Mouse (Mus musculus): ENCODE measurements around the gene Unk.

Gene Unk

DNA sequence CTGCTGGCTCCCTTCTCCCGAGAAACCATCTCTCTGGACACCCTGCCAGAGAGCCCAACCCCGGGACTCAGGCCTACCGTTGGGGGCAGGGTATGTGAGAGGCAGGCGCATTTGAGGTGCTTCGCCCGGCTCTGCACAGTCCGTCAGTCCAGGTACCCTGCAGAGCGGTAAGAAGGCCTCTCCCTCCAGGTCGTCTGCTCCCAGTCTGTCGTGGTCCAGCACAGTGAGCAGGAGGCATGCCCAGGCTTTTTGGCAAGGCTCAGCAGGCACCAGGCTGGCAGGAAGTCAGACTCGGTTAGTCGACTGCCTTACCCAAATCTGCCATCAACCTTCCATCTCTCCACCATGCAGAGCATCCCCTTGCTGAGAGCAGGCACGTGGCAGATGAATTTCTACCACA lies 33.4 kb downstream of the Unk start:
- no peak for DNase-seq (ENCODE audit: low spot score in 2 of 2)

DNA sequence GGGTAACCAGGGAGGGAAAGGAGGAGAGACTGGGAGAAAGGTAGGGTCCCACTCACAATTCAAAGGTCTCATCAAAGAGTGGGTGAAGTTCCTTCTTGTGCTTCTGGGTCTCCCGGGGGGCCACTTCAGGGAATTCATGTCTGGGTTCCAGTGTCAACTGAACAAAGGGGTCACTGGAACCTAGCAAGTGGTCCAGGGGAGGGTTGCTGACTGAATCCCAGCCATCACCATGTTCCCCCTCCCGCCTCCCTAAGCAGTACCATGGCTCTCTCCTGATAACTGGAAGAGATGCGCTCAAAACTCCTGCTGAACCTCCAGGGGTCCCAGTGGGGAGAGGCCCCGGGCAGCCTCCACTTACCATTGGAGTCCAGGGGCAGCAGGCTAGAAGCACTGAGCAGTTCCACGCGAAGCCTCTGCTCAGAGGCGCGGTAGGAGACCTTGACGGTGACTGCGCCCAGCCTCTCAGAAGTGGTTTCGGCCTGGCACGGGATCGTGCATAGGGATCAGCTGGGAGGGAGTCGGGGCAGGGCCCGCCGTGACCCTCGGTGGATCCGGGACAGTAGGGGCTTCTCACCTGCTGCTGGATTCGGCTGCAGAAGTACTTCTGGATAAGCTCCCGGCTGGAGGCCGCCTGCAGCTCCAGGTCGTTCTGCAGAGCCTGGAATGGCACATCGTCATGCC lies 34.2 kb downstream of the Unk start:
- no peak for DNase-seq (ENCODE audit: low spot score in 2 of 2)

DNA sequence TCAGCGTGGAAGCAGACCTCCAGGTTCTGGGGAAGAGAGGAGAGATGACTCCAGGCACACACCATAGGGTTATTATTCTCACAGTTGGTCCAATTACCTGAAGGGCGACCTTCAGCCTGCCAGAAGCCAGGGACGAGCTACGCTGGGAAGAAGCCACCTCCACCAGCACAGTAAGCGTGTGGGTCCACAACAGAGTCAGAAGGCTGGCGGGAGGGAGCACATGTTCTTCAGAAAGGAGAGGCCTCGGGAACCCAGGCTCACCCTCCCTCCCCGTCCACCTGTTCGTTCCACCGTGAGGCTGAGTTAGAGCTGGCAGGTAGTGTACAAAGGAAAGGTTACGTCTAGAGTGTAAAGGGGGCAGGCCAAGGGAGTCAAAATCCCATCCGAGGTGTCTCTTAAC lies 35.2 kb downstream of the Unk start:
- no peak for DNase-seq (ENCODE audit: low spot score in 2 of 2)

DNA sequence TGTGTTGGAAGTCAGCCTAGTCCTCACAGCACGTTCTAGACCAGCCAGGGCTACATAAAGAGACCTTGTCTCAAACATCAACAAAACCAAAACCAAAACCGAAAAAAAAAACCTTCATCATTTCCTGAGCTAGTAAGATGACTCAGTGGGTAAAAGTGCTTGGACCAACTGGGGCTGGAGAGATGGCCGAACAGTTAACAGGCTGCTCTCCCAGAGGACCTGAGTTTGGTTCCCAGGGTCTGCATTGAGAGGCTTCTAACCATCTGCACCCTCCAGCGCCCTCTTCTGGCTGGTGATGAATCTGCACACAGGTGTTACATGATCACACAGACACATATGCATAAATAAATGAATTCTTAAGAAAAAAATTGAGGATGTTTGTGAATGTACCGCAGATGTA lies 41.4 kb downstream of the Unk start:
- DNase-seq (ENCODE audit: low spot score in 2 of 2) = peak; percentile 62 to 84

DNA sequence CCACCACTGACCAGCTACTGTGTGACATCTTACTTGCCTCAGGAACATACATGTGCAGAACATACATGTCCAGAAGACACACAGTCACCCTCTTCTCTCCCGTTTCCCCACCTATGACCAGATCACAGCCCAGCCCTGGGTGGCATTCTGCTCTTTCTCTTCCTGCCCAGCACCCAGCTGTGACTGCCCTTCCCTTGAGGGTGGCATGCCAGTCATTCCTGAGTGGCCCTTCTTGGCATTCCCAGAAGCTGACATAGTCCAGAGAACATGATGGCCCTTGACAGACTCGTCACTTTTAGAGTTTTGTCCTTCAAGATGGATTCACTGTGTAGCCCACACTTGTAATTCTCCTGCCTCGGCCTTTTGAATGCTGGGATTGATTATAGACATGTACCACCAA lies 42.5 kb downstream of the Unk start:
- DNase-seq (ENCODE audit: low spot score in 2 of 2) = no peak

DNA sequence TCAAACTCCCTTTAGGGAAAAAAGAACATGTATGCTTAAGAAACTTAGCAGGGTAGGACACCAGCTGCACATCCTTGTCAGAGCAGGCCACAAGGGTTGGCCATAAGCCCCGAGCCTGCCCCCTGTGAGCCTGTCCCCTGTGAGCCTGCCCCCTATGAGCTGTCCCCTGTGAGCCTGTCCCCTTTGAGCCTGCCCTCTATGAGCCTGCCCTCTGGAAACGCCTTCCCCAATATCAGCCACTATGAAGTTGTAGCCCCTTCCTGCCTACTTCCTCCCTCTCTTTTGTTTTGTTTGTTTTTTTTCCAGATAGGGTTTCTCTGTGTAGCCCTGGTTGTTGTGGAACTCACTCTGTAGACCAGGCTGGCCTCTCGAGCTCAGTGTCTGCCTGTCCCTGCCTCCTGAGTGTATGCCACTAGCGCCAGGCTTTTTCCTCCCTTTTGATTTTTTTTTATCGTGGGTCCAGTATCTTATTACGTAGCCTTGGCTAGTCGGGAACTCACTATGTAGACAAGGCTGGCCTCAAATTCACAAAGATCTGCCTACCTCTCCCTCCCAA lies 44.4 kb downstream of the Unk start:
- no peak for DNase-seq (ENCODE audit: low spot score in 2 of 2)

DNA sequence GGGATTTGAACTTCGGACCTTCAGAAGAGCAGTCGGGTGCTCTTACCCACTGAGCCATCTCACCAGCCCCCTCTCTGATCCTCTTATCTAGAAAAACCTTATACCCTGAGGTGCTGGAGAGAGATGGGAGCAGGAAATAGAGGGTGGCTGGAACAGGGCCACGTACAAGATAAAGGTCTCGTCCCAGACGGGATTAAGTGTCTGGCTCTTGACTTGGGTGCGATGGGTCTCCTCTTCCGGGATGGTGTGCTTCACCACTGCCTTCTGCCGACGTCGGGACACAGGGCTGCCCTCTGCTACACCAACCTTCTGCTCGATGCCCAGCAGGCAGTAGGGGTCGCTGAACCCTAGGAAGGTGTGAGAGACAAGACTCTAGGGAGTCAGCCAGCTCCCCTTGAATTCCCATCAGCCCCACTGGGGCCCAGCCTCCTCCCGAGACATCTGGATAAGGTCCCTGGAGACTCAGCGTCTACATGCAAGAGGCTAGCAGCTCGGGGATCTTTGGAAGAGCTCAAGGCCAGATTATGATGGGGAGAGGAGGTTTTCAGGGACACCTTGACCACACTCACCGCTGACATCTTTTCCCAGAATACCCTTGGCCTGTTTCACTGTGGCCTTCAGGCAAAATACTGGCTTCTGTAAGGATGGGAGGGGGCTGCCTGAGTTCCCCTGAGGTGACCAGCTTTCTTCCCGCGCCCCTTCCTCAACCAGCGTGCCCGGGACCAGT lies 45.6 kb downstream of the Unk start:
- peak in 1 of 2 experiments; percentile 38 for DNase-seq (ENCODE audit: low spot score in 2 of 2)

DNA sequence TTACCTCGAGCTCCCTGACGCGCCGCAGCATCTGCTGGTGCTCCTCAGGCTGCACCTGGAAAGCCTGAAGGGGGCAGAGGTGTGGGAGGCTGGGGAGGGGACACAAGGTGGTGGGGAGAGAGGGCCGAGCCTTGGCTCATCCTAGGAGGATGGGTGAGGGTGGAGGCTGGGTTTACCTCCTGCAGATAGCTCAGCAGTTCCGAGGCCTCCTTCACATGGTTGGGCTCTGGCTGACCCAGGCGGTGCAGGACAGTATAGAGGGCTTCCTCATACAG lies 46.1 kb downstream of the Unk start:
- no peak for DNase-seq (ENCODE audit: low spot score in 2 of 2)

DNA sequence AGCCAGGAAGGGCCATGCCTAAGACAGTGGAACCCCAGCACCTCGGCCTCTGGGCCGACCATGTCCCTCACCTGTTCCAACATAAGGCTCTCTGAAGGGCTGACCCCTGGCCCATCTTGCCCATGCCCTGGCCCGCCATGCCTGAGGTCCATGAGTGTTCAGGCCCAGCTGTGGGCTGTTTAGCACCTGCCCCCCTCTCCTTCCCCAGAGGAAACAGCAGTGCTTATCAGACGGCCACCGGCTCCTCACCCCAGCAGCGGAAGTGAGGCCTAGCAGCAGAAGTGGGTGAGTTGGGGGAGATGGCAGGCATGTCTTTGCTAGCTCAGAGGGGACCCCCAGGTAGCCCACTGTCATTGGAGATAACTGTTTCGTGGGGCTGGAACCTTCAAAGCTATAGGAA lies 46.7 kb downstream of the Unk start:
- peak; percentile 63 to 83 for DNase-seq (ENCODE audit: low spot score in 2 of 2)

DNA sequence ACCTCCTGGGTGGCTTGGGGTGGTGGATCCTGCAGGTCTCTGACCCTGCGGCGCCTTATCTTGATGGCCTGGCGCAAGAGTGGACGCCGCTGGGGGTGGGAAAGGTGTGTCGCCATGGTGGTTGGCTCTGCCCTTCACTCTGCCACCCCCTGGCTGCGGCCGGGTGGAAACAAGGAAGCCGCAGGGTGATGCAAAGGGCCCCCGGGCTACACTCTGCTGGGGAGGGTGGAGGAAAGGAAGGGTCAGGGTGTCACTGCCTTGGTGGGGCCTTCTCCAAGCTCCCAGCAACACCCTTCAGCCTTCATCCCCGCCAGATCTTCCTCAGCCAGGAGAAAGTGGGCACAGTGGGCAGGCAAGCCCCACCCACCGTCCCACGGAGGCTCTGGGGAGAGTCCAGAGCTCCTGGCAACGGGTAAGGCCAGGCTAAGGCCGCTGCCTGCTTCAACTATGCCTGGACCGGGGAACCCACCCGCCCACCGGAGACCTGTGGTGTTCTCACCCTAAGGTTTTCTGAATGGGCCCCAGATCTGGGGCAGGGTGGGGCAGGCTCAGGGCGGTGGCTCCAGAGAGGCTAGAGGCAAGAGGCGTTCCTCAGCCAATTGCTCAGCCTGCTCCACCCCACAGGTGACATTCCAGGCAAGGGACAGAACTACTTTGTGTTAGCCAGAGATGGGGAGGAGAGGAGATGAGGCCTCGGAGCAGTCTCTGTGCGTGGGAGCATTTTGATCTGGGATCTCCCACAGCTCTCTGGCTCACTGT lies 47.5 kb downstream of the Unk start, which contains the start of gene Unc13d:
Gene Unc13d, minus strand, starts transcription at position 516 of the 759 bp plus-strand sequence.
- DNase-seq (ENCODE audit: low spot score in 2 of 2) = peak; percentile 77 to 88

DNA sequence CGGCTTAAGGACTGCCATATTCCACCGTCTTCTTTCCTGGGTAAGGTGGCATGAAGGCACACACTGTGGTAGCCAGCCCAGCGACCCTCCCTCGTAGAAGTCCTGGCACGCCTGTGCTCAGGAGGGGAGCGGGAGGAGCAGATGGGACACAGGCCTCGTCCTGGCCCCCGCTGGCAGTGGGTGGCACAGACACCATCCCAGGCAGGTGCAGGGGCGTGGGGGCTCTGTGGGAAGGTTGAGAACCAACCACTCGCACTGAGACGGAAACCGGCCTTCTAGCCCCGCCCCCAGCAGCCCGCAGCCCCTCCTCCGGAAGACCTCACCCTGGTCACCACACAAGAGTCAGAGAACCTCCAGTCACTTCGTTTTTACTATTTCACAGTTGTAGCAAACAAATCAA lies 48.1 kb downstream of the Unk start:
- peak; percentile 82 to 90 for DNase-seq (ENCODE audit: low spot score in 2 of 2)

DNA sequence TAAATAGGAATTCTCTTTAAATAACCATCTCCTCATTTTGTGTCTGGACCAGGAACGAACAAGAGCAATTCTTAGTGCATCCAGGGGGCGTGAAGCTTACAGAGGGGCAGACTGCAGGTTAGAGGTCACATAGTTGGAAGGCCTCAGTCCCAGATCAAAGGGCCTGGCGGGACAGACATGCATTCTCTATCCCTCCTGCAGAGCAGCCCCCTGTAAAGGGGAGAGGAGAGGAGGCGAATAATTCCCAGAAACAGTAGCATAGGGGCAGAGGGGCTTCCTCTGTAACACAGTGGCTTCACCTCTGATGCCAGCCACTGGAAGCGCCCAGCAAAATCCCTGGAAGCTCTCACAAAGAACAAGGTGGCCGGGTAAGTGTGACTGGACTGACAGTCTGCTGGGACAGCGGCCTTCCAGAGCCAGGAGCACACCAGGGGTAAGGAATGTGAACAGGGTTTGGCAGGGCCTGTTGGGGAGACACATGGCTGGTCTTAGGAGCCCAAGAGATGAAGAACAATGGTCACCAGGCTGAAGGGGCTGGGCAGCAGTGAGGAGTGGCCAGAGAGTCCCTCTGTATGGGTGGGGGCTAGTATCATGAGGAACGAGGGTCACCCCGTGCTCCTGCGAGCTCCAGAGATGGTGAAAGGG lies 48.7 kb downstream of the Unk start:
- DNase-seq (ENCODE audit: low spot score in 2 of 2) = no peak

DNA sequence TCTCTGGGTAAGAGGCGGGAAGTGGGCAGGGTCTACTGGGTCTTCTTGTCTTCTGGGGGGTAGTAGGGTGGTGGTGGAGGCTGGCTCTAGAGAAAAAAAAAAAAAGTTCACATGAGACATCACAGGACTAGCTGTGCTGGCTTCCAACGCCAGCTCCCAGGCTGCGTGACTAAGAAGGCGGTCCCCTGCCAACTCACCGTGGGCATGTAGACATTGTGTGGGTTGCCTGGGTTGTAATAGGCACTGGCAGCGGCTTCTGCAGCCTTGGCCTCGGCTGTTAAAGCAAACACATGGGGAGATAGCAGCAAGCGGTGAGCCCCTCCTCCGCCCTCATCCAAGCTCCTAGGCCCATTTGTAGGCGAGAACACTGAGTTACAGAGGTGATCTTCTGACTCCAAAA lies 49.4 kb downstream of the Unk start:
- no peak for DNase-seq (ENCODE audit: low spot score in 2 of 2)

DNA sequence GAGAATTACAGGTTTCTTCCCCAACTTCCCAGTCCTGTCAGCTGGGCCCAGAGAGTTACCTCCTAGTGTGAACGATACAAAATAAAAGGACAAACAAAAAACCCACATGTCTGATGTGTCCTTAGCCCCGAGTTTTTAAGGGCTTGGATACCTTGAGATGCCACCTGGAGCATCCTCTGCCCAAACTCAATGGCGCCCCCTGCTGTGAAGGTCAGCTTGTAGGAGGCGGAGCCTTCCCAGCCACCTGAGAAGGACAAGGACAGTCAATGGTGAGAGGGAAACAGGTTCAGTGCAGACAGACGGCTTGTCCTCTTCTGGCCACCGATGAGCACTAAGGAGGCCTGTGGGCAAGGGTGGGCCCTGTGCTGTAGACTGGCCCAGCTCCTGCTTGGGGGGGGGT lies 51.0 kb downstream of the Unk start:
- DNase-seq (ENCODE audit: low spot score in 2 of 2) = peak; percentile 80 to 94

DNA sequence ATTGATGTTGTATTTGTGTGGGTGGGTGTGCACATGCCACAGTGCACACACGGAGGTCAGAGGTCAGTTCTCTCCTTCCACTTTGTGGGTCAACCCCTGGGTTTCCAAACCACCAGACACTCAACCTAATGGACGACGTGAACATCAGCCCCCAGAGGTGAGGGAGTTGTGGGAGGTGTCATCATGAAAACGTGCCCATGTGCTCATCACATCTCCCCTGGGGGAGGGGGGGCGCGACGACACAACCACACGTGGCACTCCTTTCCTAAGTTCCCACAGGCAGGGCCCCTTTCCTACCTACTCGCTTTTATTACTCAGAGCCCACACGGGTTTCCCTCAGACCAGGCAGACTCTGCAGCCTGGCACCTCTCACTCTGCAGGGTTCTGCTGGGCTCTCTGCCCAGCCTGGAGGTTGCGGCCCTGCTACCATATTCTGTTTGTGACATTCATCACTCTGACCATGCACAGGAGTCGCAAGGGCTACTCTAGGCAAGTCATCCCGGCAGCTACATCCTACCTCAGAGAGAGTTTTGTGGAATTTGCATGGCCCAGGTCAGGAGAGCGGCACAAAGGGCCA lies 53.1 kb downstream of the Unk start:
- no peak for DNase-seq (ENCODE audit: low spot score in 2 of 2)

DNA sequence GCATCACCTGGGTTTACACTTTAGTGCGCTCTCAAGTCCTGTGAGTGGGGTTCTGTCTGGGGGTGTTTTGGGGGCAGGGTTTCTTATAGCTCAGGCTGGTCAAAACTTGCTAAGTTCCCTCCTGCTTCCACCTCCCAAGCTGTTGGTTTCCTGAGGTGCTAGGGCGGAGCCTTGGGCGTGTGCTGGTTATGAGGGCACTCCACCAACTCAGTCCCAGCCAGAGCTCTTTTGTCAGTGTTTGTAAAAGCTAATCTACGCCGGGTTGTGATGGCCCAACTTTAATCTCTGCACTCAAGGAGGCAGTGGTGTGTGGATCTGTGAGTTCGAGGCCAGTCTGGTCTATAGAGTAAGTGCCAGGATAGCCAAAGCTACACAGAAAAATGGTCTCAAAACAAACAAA lies 54.0 kb downstream of the Unk start:
- DNase-seq (ENCODE audit: low spot score in 2 of 2) = no peak

DNA sequence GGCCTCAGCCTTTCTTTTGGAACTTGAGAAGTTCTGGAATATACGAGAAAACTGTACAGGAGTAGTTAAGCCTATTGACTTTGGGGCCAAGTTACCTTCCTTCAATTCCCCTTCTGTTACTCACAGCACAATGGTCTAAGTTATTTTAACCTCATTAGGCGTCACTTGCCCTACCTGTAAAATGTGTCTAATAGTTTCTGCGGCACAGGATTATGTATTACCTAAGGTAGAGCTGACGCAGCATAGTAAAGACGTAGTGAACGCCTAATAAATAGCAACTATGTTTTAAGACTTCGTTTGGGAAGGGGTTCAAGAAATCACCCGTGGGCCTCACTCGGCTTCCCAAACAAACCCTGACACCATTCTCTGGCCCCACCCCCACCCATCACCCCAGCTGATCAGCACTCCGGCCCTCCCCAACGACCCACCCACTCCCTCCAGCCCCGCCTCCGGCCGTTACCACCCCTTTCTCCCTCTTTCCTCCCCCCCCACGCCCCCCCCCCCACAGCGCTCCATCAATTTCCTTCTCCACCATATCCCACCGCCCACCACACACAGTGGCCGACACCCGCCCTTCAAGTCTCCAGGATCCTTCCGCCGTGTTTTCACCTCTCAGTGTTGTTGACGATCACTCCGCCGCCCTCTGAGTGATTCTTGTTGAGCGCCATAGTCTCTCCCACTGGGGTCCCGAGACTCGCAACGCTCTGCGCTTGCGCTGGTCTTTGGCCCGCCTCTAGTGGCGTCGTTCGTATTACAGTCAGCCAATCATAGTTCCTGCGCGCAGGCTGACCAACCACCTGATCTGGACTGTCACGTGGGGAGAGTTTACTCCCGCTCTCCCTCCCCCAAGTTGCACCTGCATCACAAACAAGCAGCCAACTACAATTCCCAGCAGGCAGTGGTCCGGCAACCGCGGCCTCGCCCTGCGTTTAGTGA lies 56.4 kb downstream of the Unk start, which contains the start of gene Wbp2:
Gene Wbp2, minus strand, starts transcription at position 738 of the 936 bp plus-strand sequence.
- peak; percentile 94 to 96 for DNase-seq (ENCODE audit: low spot score in 2 of 2)

DNA sequence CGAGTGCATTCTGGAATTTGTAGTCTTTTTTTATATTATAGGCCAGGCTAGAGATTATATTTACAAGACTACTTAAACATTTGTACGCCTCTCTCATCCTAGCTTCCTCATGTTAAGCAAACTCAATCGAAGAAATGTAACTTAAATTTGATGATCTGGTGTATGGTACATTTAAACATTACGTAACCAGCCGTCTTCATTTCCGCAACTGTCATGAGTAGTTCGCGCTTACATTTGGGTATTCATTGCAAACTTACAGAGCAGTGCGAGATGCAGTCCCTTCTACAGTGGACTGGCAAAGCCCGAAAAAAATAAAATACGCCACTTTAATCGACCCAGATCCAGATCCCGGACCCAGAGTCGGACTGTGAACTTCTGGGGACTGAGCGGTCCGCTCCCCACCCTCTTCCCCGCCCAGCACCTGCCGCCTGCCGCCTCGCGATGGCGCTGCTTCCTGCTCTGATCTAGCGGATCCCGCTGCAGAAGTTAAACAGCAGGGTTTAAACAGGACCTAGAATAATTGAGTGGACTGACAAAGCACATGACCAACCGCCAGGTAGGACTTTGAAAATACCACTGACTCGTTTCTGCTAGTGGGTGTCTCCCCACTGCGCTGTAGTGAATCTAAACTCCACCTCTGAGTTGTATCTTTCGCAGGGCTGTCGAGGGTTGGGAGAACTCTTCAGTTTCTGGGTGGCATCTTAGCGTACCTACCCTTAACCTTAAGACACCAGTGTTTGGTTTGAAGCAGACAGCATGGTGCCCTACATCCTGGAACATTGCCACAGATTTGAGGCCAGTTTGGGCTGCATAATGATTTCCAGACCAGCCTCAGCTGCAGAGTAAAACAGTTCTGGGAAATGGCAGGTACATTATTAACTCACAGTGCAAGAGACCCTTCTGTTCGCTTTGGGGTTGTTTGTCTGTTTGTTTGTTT lies 57.3 kb downstream of the Unk start:
- DNase-seq (ENCODE audit: low spot score in 2 of 2) = peak; percentile 91 to 96

DNA sequence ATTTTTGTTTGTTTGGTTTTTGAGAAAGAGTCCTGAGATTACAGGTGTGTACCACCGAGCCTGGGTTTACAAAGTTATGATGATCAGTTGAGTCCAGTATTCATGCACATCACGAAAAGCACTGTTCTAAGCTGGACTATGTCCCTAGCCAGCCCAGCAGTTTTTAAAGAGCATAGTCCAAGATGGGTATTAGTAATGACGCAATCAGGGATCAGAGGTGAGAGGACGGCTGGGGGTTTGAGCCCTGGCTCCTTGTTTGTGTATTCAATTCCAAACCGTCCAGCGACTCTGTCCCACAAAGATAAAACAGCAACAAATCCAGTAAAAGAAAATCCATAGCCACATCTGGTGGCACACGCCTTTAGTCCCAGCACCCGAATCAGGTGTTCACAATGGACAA lies 58.1 kb downstream of the Unk start:
- no peak for DNase-seq (ENCODE audit: low spot score in 2 of 2)
